Mouse (Mus musculus) erythroblast, embryonic 14.5 days (primary cell): ENCODE measurements around the gene Irf1.

ENCODE experiments used
- GATA1 ChIP-seq: IDR thresholded peaks from 2 replicates; pipeline ENCODE4 v1.6.1; 2012; ENCODE audit warnings: low read length, inconsistent platforms, mixed read lengths
- TAL1 ChIP-seq: IDR thresholded peaks from 3 replicates; pipeline ENCODE4 v1.6.1; 2012; ENCODE audit warnings: low read length, inconsistent platforms, mixed read lengths

DNA sequence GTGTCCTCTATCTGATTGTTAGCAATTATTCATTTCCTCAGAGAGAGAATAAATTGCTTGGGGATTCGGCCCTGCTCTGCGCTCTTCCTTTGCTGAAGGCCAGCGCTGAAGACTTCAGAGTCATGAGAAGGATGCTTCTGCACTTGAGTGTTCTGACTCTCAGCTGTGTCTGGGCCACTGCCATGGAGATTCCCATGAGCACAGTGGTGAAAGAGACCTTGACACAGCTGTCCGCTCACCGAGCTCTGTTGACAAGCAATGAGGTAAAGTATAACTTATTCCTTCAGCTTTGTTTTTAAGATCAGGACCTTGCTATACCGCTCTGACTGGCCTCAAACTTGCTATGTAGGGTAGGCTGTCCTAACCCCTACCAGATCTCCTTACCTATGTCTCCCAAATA lies 49.1 kb upstream of the Irf1 start, which contains the start of gene Il5:
- TF ChIP-seq GATA1 (no peak), TAL1 (no peak)
